Mouse (Mus musculus): ENCODE results near the gene Ndufv3. TPM values are rescaled to one million over a fixed set of nuclear protein-coding genes. Genes with fewer than 3 reads are reported as not detected.

Gene Ndufv3
- 15.1 and 29.2 TPM in 2 replicates for polyA plus RNA-seq (2012)

DNA sequence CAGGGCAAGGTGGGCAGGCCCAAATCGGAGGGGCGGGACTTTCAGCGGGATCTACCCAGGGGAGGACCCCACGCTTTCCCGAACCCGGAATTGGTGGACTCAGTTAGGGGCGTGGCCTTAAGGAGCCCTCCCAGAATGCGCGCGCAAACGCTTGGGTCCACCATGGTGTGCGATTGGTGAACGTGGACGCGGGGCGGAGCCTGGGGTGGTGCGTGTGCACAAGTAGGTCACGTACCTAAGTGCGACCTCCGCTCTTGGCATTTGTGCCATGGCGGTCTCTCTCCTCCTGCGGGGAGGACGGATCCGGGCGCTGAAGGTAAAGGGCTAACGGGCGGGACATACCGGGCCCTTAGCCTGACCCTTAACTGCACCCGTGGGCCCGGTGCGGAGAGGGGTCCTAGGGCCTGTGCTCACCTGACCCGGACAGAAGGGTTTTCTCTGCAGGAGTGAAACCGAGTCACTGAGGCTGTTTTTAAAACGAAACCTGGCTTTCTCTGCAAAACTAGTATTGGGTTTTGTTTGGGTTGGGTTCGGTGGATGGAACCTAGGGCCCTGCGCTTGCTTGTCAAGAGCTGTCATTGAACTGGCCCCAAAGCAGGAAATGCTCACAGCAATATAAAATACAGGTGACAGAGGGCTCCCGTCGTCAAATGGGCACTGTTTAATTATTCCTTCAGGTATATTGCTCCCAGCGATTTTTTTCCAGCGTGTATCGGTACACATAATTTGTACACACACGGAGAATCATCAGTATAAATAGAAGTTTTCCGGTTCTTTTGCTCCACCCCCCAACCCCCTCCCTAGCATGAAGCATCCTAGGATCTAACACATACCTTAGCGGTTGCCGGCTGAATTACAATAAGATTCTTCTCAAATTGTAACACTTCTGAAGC lies at the start of gene Ndufv3, which contains the start of gene Wdr4:
Gene Ndufv3 (plus strand): TSS at position 170 of the 893 bp plus-strand sequence.
Gene Wdr4 (minus strand): TSS at position 35 of the 893 bp plus-strand sequence.
- TF ChIP-seq GATA1 (IDR thresholded peaks at IDR 0.05; ENCODE audit: low read length) (no peak), TAL1 (IDR thresholded peaks at IDR 0.05; ENCODE audit: low read length) (no peak)

DNA sequence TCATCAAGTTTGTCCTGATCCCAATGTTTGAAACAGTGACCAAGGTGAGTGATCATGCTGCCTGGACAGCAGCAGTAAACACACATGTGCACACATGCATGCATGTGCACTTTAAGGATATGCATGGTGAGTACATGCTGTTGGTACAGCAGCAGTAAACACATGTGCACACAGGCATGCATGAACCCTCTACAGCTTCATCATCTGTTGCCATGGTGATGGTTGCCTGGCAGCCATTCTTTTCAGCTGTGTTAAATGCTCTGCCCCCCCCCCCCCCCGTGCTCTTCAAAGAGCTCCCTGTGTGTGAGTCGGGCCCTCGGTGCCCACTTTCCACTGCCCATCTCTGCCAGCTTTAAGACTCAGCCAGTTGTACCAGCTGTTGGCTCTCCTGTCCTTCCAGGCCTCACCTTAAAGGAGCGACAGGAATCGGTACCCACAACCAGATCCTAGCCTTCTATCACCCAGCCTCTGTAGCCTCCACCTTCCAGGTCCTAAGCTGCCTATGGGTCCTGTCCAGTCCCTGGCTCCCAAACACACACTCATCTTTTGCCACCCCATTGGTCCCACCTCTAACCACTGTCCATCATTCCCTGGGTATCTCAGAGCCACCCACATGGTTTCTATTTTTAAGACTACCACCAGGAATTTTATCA lies 49.0 kb upstream of the Ndufv3 start:
- Histone ChIP-seq H3K27me3 (ENCODE audit: control insufficient read depth) (no peaks in the 10 kb centered on the region), H3K4me3 (replicated peaks) (no peak overlapping the region), H3K36me3 (ENCODE audit: control insufficient read depth) (no peaks in the 10 kb centered on the region), H3K4me1 (ENCODE audit: control insufficient read depth) (no peaks in the 10 kb centered on the region), H3K9me3 (ENCODE audit: control insufficient read depth, low read length) (no peaks in the 10 kb centered on the region)
- TF ChIP-seq GATA1 (IDR thresholded peaks at IDR 0.05; ENCODE audit: low read length) (no peak), TAL1 (IDR thresholded peaks at IDR 0.05; ENCODE audit: low read length) (no peak)

More for the DNA sequence above, at the start of gene Ndufv3, which contains the start of gene Wdr4:
- peaks cover 10% of the 10 kb centered on the region for H3K27me3 ChIP-seq (ENCODE audit: control insufficient read depth)
- H3K36me3 ChIP-seq (ENCODE audit: control insufficient read depth): peaks cover 24% of the 10 kb centered on the region
- peaks cover 27% of the 10 kb centered on the region for H3K4me1 ChIP-seq (ENCODE audit: control insufficient read depth)
- H3K4me3 ChIP-seq (replicated peaks): peak within 1 kb of the TSS; percentile 92
- no peaks in the 10 kb centered on the region for H3K9me3 ChIP-seq (ENCODE audit: control insufficient read depth, low read length)

DNA sequence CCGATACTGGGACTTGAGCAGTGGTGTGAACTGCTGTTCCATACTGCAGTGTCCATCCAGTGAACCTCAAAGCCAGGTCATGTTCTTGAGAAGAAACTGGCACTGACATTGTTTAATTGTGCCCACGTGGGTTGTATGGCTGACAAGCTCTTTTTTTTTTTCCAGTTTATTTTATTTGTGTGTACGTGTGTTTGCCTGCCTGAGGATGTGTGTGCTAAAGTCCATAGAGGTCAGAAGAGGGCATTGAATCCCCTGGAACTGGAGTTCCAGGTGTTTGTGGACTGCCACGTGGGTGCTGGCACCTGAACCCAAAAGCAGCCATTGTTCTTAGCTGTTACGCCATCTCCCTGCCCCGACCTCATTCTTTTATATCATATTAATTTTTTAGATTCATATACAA lies 45.5 kb upstream of the Ndufv3 start:
- no peak for TF ChIP-seq TAL1 (IDR thresholded peaks at IDR 0.05; ENCODE audit: low read length)
- TF ChIP-seq GATA1 (IDR thresholded peaks at IDR 0.05; ENCODE audit: low read length): no peak
- peaks cover 2% of the 10 kb centered on the region; the same call in 1 of the 2 replicates for H3K4me1 ChIP-seq (ENCODE audit: control insufficient read depth)

DNA sequence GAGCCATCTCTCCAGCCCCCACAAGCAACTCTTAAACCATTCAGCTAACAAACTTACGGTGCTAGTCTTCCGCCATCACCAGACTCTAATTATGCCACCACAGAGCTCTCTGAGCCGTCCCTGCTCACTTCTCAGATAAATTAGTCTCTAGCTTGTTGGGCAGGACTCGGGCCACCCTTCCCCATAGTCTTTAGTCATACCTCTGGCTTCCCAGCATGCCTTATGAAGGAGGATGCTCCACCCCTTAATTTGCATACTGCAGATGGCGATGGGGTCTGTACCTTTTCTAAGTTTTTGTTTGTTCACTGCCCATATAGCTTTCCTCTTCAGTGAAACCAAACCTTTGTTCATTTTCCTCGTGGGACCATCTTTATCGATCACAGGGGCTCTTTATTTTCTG lies 41.3 kb upstream of the Ndufv3 start:
- no peaks in the 10 kb centered on the region for H3K36me3 ChIP-seq (ENCODE audit: control insufficient read depth)
- no peaks in the 10 kb centered on the region for H3K9me3 ChIP-seq (ENCODE audit: control insufficient read depth, low read length)
- no peaks in the 10 kb centered on the region for H3K27me3 ChIP-seq (ENCODE audit: control insufficient read depth)
- TF ChIP-seq GATA1 (IDR thresholded peaks at IDR 0.05; ENCODE audit: low read length) (no peak), TAL1 (IDR thresholded peaks at IDR 0.05; ENCODE audit: low read length) (no peak)
- no peak overlapping the region for H3K4me3 ChIP-seq (replicated peaks)
- peaks cover 2% of the 10 kb centered on the region; the same call in 1 of the 2 replicates for H3K4me1 ChIP-seq (ENCODE audit: control insufficient read depth)

More for the DNA sequence above, 45.5 kb upstream of the Ndufv3 start:
- Histone ChIP-seq H3K36me3 (ENCODE audit: control insufficient read depth) (no peaks in the 10 kb centered on the region), H3K27me3 (ENCODE audit: control insufficient read depth) (no peaks in the 10 kb centered on the region), H3K9me3 (ENCODE audit: control insufficient read depth, low read length) (no peaks in the 10 kb centered on the region), H3K4me3 (replicated peaks) (no peak overlapping the region)

DNA sequence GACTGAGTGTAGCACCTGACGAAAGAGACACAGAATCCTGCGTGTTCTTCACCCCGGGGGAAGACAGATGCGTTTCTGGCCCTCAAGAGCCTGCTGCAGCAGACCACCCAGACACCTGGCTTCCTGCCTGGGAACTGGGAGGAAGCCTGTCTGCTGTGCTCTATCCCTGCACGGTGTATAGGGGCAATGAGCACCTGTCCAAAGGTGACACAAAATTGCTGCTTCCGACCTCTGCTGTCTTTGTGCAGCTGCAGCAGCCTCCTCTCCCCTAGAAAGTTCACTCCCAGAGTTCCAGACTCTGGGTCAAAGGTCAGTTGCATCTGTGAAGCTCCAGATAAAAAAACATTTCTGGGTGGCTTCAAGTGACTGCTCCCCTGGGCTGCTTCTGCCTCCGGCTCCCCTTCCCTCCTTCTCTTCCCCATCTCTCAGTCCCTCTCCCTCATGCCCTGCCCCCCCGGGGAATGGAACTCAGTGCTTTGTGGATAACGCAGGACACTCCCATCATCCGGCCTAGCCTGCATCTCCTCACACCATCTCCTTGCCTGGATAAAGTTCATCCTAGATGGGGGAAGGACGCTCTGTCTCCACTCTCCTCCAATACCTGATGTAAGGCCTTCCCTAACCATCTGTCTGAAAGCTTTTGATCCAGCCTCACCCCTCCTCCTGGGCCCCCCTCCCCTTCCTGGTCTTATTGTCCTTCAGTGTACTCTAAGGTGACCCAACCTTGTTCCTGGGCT lies 40.6 kb upstream of the Ndufv3 start:
- no peak for TF ChIP-seq GATA1 (IDR thresholded peaks at IDR 0.05; ENCODE audit: low read length)
- TF ChIP-seq TAL1 (IDR thresholded peaks at IDR 0.05; ENCODE audit: low read length): no peak
- Histone ChIP-seq H3K4me1 (ENCODE audit: control insufficient read depth) (peaks cover 2% of the 10 kb centered on the region; the same call in 1 of the 2 replicates), H3K27me3 (ENCODE audit: control insufficient read depth) (no peaks in the 10 kb centered on the region), H3K9me3 (ENCODE audit: control insufficient read depth, low read length) (no peaks in the 10 kb centered on the region), H3K4me3 (replicated peaks) (no peak overlapping the region), H3K36me3 (ENCODE audit: control insufficient read depth) (no peaks in the 10 kb centered on the region)

DNA sequence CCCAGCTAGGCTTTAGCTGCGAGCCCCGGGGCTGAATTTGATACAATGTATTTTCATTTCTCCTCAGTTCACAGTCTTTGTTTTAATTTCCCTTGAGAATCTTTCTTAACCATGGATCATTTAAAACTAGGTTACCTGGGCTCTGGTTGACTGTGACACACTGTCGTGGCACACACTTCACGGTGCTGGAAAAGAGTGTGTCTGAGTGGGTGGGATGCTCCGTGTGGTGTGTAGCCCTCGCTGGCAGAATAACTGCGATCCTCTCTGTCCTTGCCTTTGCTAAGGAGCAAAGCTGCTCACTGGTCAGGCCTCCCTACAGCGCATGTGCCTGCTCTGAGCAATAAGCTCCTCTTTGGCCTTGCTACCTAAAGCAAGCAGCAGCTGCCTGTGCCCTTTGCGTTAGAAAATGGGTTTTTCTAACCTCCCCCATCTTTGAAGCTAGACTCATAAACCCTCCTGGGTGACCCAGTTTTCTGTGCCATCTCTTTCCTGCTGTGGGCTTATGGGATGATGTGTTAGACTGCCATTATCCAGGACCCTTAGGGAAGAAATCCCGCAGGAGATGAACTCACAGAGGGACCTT lies 33.2 kb upstream of the Ndufv3 start:
- no peak for TF ChIP-seq TAL1 (IDR thresholded peaks at IDR 0.05; ENCODE audit: low read length)
- Histone ChIP-seq H3K4me1 (ENCODE audit: control insufficient read depth) (no peaks in the 10 kb centered on the region), H3K9me3 (ENCODE audit: control insufficient read depth, low read length) (no peaks in the 10 kb centered on the region), H3K4me3 (replicated peaks) (no peak overlapping the region), H3K27me3 (ENCODE audit: control insufficient read depth) (peaks cover 3% of the 10 kb centered on the region; the same call in 1 of the 2 replicates), H3K36me3 (ENCODE audit: control insufficient read depth) (no peaks in the 10 kb centered on the region)

DNA sequence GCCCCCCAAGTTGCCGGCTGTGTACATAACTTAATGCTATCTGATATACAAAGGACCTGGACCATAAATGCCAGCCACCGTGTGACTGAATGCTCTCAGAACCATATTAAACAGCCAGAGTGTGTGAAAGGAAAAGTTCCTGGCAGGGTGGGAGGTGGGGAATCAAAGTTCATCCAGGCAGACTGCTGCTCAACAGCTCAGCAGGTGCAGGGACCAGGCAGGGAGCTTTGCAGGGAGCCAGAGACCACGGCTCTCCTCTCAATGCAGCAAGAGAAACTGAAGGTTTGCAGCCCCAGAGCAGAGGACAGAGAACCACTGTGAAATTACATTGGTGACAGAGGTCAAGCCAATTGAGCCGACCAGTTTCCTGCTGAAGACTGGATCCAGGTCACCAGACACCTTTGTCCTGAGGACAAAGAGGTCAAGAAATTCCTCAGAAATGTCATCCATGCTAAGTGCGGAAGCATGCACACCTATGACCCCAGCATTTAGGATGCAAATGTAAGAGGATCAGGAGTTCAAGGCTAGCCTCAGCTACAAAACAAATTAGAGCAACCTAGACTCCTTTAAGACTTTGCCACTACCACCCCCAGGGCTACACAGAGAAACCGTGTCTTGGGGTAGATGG lies 32.4 kb upstream of the Ndufv3 start:
- H3K27me3 ChIP-seq (ENCODE audit: control insufficient read depth): peaks cover 3% of the 10 kb centered on the region; the same call in 1 of the 2 replicates
- H3K4me3 ChIP-seq (replicated peaks): no peak overlapping the region
- no peaks in the 10 kb centered on the region for H3K36me3 ChIP-seq (ENCODE audit: control insufficient read depth)
- no peaks in the 10 kb centered on the region; the same call in 1 of the 2 replicates for H3K4me1 ChIP-seq (ENCODE audit: control insufficient read depth)
- no peaks in the 10 kb centered on the region for H3K9me3 ChIP-seq (ENCODE audit: control insufficient read depth, low read length)
- TF ChIP-seq GATA1 (IDR thresholded peaks at IDR 0.05; ENCODE audit: low read length) (no peak), TAL1 (IDR thresholded peaks at IDR 0.05; ENCODE audit: low read length) (no peak)

DNA sequence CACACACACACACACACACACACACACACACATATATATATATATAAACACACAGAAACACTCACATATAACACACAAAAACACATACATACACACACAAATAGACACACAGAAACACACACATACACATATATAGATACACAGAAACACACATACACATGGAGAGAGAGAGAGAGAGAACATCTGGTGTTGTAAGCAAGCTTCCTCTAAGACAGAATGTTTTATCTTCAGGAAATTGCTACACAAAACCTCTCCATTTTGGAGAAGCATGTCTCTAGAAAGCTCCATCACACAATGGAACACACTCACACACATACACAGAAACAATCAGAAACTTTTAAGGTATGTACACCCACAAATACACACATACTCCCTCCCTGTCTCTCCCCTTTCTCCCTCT lies 28.6 kb upstream of the Ndufv3 start:
- Histone ChIP-seq H3K36me3 (ENCODE audit: control insufficient read depth) (peaks cover 17% of the 10 kb centered on the region), H3K4me1 (ENCODE audit: control insufficient read depth) (no peaks in the 10 kb centered on the region; the same call in 1 of the 2 replicates), H3K9me3 (ENCODE audit: control insufficient read depth, low read length) (no peaks in the 10 kb centered on the region), H3K4me3 (replicated peaks) (no peak overlapping the region), H3K27me3 (ENCODE audit: control insufficient read depth) (peaks cover 3% of the 10 kb centered on the region; the same call in 1 of the 2 replicates)
- TF ChIP-seq TAL1 (IDR thresholded peaks at IDR 0.05; ENCODE audit: low read length) (no peak), GATA1 (IDR thresholded peaks at IDR 0.05; ENCODE audit: low read length) (no peak)
